Mouse (Mus musculus) spleen, embryonic (tissue): Measurements from ENCODE around the gene Tmem247.

Experiments used
- CTCF ChIA-PET: fragments of 350-600 bp; sonication (Branson Sonifier 250); formaldehyde crosslinking; loops from one replicate; lab custom pipeline; 2022; lab: Charles Lee

The Tmem247 gene

GRCm38 (mm10) chr17:86962894-86963585 lies 45.9 kb downstream of the Tmem247 start, which contains the start of gene Rhoq:
Gene Rhoq (plus strand): TSS chr17:86963082.
- CTCF ChIA-PET, result no interaction called here

- CTCF ChIA-PET, result interaction anchor here (0.6 kb wide), 1 partner anchor 1956 kb away, joined by 3 read pairs; no protein-coding TSS in a partner anchor
Observed at GRCm38 (mm10) chr17:86963586-86963902, 46.4 kb downstream of the Tmem247 start.

GRCm38 (mm10) chr17:86964041-86964440 lies 46.9 kb downstream of the Tmem247 start:
- CTCF ChIA-PET, result interaction anchor here (0.6 to 0.7 kb wide), 2 partner anchors 32 to 1957 kb away, joined by 3 to 8 read pairs; no protein-coding TSS in a partner anchor

GRCm38 (mm10) chr17:86964502-86964901 lies 47.4 kb downstream of the Tmem247 start:
- CTCF ChIA-PET, result interaction anchor here (0.7 kb wide), 1 partner anchor 32 kb away, joined by 8 read pairs; no protein-coding TSS in a partner anchor

GRCm38 (mm10) chr17:86965121-86965520 lies 48.0 kb downstream of the Tmem247 start:
- CTCF ChIA-PET, result no interaction called here

GRCm38 (mm10) chr17:86966040-86966439 lies 48.9 kb downstream of the Tmem247 start:
- CTCF ChIA-PET, result no interaction called here

DNA sequence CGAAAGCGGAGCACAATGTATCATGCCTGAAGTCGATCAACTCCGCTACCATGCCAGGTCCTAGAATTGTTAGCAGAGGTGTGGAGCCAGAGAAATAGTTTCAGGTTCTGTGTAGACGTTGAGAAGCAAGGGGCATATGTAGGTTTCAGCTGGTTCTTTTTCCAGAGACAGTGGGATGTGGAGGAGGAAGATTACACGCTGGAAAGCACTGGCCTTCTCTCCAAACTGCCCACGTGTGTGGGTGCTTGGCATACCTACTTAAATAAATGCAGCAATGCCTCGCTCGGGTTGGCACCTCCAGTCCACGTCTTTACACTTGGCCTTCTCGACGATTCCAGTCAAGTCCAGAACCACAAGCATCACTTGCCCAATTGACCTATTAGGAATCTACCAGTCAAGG lies 49.9 kb downstream of the Tmem247 start:
- CTCF ChIA-PET, result no interaction called here

DNA sequence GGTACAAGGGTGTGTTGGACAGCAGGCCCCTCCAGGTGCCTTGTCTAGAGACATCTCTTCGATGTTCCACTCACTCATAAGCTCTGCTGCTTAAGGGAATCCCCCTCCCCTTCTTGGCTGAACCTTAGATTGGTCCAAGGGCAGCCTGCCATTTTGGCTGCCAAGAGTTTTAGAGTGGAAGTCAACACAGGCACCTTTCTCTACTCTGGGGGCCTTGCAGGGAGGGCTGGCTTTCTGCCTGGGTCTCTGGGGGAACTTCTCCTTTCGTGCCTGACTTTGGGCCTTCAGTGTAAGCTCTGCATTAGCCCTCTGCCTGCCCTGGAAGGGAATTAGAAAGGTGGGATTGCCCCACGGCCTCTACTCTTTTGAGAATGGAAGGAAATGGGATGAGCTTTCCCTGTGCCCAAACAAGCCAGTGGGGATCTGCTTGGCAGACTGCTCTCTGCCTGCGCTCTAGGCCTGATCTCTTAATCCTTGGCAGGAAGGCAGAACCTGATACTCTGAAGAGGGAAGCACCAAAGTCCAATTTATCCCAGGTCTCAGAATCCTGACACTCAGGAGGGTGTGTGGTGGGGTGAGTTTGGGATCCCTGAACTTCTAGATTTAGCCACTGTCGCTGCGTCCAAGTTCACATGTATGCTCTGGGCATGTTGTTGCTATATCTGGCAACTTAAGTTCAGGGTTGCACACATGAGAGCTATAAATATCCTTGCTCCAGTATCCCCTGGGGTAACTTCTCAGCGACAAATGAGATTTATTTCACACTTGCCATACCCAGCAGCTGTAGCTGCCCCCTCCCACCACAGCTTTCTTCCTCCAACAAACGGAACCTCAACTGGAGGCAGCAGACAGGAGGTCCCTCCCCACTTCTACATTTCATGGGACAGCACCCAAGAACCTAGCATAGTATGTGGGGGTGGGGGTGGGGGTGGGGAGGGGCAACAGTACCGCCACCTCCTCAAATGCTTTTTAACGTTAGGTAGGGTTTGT lies 50.7 kb downstream of the Tmem247 start:
- CTCF ChIA-PET, result interaction anchor here (0.9 to 1.9 kb wide), 2 partner anchors 8 to 11 kb away, joined by 3 to 5 read pairs; no protein-coding TSS in a partner anchor

DNA sequence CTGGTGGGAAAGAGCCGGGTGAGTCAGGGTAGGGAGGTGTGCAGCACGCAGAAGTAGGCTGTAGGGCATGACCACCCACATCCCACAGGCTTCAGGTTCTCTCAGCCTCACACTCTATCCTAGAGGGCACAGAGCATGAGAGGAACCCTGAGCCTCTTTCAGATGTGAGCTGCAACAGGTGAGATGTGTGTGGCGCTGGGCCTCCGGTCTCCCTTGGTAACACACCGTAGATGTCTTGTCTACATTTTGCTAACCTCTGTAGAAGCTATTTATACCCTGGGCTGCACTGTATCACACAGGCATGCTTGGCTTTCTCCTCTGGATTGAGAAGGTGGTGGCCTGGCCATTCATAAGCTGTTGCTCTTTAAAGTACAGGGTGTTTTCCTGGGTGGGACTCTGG lies 51.4 kb downstream of the Tmem247 start:
- CTCF ChIA-PET, result interaction anchor here (1.9 kb wide), 1 partner anchor 9 kb away, joined by 5 read pairs; no protein-coding TSS in a partner anchor

DNA sequence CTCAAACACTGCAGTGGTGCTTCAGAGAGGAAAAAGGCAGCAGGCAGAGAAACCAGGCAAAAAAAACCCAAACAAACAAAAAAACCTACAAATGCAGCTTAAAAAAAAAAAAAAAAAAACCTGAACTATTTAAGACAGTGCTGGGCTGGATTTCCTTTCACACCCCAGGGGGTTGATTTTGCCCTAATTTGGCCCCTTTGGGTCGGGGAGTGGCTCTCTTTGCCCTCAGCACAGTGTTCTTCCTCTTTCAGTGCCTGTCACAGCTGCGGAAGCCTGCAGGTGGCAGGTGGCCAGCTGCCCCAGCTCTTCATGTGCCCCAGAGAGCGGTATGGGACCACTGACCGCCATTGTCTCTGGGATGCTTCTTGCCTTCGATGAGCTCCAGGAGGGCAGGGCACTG lies 52.4 kb downstream of the Tmem247 start:
- CTCF ChIA-PET, result interaction anchor here (0.6 to 1.9 kb wide), 2 partner anchors 10 to 421 kb away, joined by 5 to 6 read pairs; no protein-coding TSS in a partner anchor

DNA sequence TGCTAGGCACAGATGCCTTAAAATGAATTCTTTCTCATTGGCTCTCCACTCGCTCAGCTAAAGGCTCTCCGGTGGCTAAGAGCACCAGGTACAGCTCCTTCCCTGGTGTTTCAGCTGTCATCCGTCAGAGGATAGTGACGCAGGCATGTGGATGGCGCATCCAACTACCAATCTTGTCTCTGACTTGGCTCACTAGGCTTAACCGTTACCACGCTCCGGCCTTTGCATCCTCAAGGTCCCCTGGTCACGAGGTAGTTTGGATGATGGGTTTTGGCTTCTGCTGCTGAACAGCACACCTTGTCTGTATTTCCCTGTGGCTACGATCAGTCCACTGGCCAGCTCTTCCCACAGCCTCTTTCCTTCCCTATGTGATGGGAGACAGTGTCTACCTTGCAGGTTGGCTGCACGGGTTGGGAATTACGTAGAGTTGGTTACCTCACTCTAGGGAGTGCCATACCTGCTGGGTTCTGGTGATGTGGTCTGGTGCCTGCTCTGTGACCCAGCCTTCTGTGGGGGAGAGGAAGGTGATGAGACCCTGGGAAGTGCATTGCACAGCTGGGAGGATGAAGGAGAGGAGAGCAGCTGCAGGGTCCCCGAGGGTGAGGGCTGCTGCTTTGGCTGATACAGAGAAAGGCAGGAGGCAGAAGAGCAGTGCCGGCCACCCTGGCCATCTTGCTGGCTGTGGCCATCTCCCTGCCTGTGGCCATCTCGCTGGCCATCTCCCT lies 53.0 kb downstream of the Tmem247 start:
- CTCF ChIA-PET, result interaction anchor here (1.0 kb wide), 1 partner anchor 20 kb away, joined by 10 read pairs; no protein-coding TSS in a partner anchor

DNA sequence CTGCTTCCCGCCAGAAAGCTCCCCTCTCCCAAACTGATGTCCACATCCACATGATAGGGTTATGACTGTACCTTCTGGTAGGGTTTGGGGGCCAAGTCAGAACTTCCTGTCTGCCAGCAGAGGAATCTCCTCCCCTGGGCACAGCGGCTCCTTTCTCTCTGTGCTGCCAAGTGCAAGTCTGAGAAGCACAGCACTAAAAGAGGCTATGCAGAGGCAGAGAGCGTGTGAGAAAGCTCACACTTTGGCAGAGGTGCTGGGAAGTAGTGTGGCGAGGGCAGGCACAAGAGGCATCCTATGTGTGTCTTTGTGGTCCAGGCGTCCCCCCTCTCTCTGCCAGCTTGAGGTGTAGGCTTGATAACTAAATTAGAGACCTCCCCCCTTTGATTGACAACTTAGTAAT lies 53.9 kb downstream of the Tmem247 start:
- CTCF ChIA-PET, result interaction anchor here (1.0 kb wide), 1 partner anchor 19 kb away, joined by 10 read pairs; no protein-coding TSS in a partner anchor

GRCm38 (mm10) chr17:86971860-86972259 lies 54.7 kb downstream of the Tmem247 start:
- CTCF ChIA-PET, result interaction anchor here (0.5 to 0.6 kb wide), 2 partner anchors 35 to 38 kb away, joined by 3 to 6 read pairs; no protein-coding TSS in a partner anchor
